Mouse (Mus musculus) midbrain, embryonic 13.5 days (tissue): ENCODE measurements around the gene Gm21987. TPM values are rescaled to one million over a fixed set of nuclear protein-coding genes. Genes with fewer than 3 reads are reported as not detected.

Experiments used
- ATAC-seq: fragments of 200-750 bp; cut with Nextera tagmentation; 2 replicates; pipeline ENCODE4 v1.8.0; 2017; ENCODE audit warnings: mild to moderate bottlenecking, moderate TSS enrichment, moderate library complexity
- H3K27ac ChIP-seq: fragments of 300-500 bp; sonication (generic); 2 replicates; pipeline ENCODE4 v1.5.1; 2015; ENCODE audit warnings: inconsistent platforms, mild to moderate bottlenecking, moderate library complexity
- H3K27me3 ChIP-seq: fragments of 300-500 bp; sonication (generic); 2 replicates; pipeline ENCODE4 v1.6.1; 2015; ENCODE audit warnings: mild to moderate bottlenecking, inconsistent platforms
- H3K36me3 ChIP-seq: fragments of 300-500 bp; sonication (generic); 2 replicates; pipeline ENCODE4 v1.6.1; 2015; ENCODE audit warnings: mild to moderate bottlenecking, inconsistent platforms
- H3K4me1 ChIP-seq: fragments of 300-500 bp; sonication (generic); replicated peaks from 2 replicates; pipeline ENCODE4 v1.6.1; 2015; ENCODE audit warnings: inconsistent platforms
- H3K4me2 ChIP-seq: fragments of 300-500 bp; sonication (generic); replicated peaks from 2 replicates; pipeline ENCODE4 v1.6.1; 2015; ENCODE audit warnings: moderate library complexity, mild to moderate bottlenecking, inconsistent platforms
- H3K4me3 ChIP-seq: fragments of 300-500 bp; sonication (generic); replicated peaks from 2 replicates; pipeline ENCODE4 v1.5.1; 2015; ENCODE audit warnings: mild to moderate bottlenecking, inconsistent platforms
- H3K9ac ChIP-seq: fragments of 300-500 bp; sonication (generic); replicated peaks from 2 replicates; pipeline ENCODE4 v1.6.1; 2015; ENCODE audit warnings: mild to moderate bottlenecking, inconsistent platforms
- H3K9me3 ChIP-seq: fragments of 300-500 bp; sonication (generic); 2 replicates; pipeline ENCODE4 v1.6.1; 2016; ENCODE audit warnings: mild to moderate bottlenecking, inconsistent platforms
- WGBS: fragments of 180-500 bp; shearing (Covaris S2); methylation state at CpG from one replicate; pipeline ENCODE4 v1.1.7; 2015; 5-methylcytosine and 5-hydroxymethylcytosine counted together
- polyA plus RNA-seq: library from polyadenylated mRNA; unstranded; fragments of >200 nt; fragmentation: Nextera tagmentation; extraction: Ambion mirVana; gene quantifications from 2 replicates; pipeline ENCODE4 v1.2.1, GENCODE M21; 2015

Gene Gm21987
- polyA plus RNA-seq, 1 experiment from 2014 or later: not detected

DNA sequence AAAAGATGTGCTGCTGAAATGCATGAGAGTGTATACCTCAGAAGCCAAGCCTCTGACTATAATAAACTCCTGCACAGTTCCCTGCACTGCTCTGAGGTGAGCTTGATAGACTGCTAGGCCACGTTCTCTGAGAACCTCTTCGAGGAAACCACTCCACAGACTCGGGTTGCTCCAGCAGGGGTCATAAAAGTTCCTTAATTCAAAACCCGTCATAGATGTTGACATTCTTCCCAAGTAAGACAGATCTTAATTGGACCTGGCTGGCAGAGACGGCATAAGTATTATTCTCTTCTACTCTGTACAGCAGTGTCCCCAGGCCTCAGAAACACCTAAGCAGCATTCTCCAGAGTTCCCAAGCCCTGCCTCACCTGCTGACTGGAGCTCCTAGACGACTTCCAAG is 4.1 kb downstream of the Gm21987 start:
- WGBS: 88% methylated on average over 6 of the region's 6 CpGs
- H3K9ac ChIP-seq: no peak overlapping the region
- H3K27me3 ChIP-seq: no peaks in the 10 kb centered on the region
- H3K9me3 ChIP-seq: no peaks in the 10 kb centered on the region
- peaks cover 25% of the 10 kb centered on the region for H3K36me3 ChIP-seq
- no peak for ATAC-seq
- no peak overlapping the region for H3K4me3 ChIP-seq
- peaks cover 10% of the 10 kb centered on the region for H3K4me1 ChIP-seq
- no peak overlapping the region for H3K4me2 ChIP-seq
- no peak overlapping the region for H3K27ac ChIP-seq

DNA sequence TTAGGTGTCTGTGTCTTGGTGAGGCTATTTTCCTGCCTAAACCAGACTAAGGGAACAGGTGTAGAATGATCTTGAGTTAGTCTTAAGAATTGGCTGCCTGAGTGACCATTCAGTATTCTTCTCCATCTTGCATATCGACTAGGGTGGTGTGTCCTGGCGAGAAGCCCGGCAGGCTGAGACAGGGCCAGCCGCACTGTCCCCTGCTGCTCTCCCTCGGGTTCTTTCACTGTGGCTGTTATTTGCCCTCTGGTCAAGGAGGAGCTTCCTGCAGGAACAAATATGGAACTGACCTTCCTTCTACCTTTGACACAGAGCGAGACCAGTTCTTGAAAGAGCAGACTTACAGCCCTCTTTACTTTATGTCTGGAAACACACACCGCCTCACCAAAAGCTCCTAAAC is 5.2 kb downstream of the Gm21987 start:
- Histone ChIP-seq H3K9ac (no peak overlapping the region), H3K4me3 (no peak overlapping the region), H3K27me3 (no peaks in the 10 kb centered on the region), H3K9me3 (no peaks in the 10 kb centered on the region), H3K4me2 (no peak overlapping the region), H3K36me3 (peaks cover 25% of the 10 kb centered on the region), H3K27ac (no peak overlapping the region), H3K4me1 (peaks cover 10% of the 10 kb centered on the region)
- 91% methylated on average over 7 of the region's 7 CpGs for WGBS
- no peak for ATAC-seq

DNA sequence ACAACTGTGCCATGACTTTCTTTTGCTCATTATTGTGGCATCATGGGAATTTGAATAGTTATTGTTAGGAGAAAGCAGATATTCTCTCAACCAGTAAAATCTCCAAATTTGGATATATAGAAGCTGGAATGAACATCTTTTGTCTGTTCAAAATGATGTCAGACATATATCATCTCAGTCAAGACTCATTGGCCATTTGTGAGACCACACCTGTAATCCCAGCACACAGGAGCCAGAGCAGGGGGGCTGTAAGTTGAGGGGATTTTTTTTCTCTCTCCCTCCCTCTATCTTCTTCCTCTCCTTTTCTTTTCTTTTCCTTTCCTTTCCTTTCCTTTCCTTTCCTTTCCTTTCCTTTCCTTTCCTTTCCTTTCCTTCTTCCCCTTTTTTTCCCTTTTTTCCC is 6.0 kb downstream of the Gm21987 start:
- Histone ChIP-seq H3K4me1 (peaks cover 5% of the 10 kb centered on the region), H3K9me3 (no peaks in the 10 kb centered on the region), H3K9ac (no peak overlapping the region), H3K27ac (no peak overlapping the region), H3K27me3 (no peaks in the 10 kb centered on the region), H3K4me2 (no peak overlapping the region), H3K36me3 (peaks cover 25% of the 10 kb centered on the region), H3K4me3 (no peak overlapping the region)
- ATAC-seq: no peak

DNA sequence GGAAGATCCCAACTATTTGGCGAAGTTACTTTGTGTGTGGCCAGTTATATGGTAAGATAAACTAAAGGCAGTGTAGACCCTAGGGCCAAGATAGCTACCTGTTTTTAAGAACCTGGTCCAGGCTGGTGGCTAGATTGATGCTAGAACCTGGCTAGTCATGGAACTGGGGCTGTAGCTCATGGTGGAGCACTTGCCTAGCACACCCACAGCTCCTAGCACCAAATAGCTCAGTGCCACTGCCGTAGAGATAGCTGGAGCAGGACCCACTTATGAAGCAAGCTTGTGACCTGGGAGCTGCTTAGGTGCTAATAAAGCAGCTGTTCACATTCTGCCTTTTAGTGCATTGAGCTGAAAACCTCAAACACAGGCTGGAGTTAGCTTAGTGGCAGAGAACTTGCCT is 6.8 kb downstream of the Gm21987 start:
- no peak overlapping the region for H3K4me3 ChIP-seq
- H3K9ac ChIP-seq: no peak overlapping the region
- no peaks in the 10 kb centered on the region for H3K9me3 ChIP-seq
- H3K27me3 ChIP-seq: no peaks in the 10 kb centered on the region
- no peak overlapping the region for H3K27ac ChIP-seq
- H3K36me3 ChIP-seq: peaks cover 27% of the 10 kb centered on the region
- no peak for ATAC-seq
- WGBS: 97% methylated on average over 2 of the region's 2 CpGs
- no peak overlapping the region for H3K4me2 ChIP-seq
- H3K4me1 ChIP-seq: no peaks in the 10 kb centered on the region

DNA sequence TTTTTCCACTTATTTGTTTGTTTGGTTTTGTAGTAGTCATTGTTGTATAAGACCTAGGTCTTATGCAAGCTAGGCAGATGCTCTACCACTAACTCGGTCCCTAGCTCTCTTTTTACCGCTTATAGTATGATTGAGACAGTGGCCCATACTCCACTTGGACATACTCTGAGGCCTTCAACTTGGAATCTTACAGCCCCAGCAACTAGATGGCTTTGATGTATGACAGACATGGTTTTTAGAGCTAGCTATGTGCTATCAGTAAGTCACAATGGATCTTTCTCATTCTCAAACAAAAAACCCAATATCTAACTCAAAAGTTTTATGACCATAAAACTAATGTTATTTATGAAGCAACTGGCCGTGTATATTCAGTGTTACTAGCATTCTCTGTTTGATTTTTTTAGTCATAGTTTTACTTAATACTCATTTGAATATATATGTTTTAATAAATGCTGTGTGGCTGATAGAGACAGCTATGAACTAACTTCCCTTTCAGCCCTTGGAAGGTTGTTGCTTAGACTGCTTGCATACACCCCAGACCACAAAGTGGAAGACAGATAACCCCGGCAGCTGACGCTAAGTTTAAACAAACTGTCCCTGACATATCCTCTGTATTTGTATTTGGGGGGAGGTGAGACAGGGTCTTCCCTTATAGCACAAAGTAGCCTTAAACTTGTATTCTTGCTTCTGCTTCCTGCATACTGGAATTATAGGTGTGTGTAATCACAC is 7.5 kb downstream of the Gm21987 start:
- ATAC-seq: no peak

DNA sequence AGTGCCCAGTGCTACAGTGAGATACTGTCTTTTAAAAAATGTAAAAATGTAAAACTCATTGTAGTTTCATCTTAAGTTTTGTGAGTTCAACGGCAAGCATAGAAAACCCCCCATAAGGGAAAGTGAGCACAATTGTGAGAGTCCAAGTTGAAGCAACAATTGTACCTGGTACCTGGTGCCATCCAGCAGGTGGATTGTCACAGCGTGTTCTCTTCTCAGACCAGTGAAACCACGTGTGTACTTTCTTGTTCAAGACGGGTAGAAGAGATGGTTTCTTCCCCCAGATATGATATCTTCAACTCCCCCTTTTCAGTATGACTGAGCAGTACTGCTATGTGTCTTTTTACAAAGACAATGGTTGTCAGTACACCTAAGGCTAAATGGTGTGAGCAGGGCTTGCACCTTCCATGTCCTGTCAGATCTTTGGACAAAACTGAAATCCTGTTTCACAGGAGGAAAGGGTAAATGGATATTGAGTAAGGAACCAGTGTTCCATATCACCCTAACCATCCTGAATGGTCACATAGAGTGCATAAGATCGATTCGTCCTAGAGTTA is 11.5 kb downstream of the Gm21987 start:
- WGBS: 91% methylated on average over 6 of the region's 6 CpGs
- Histone ChIP-seq H3K36me3 (0 out of 2 replicates have a peak, but pooled peaks cover 3% of the 10 kb centered on the region), H3K4me3 (no peak overlapping the region), H3K9ac (no peak overlapping the region), H3K4me2 (no peak overlapping the region), H3K9me3 (no peaks in the 10 kb centered on the region), H3K4me1 (peaks cover 4% of the 10 kb centered on the region; the same call in 1 of the 2 replicates), H3K27me3 (no peaks in the 10 kb centered on the region), H3K27ac (no peak overlapping the region)
- ATAC-seq: no peak

More for the DNA sequence above, 7.5 kb downstream of the Gm21987 start:
- H3K27me3 ChIP-seq: no peaks in the 10 kb centered on the region
- H3K36me3 ChIP-seq: peaks cover 27% of the 10 kb centered on the region
- no peak overlapping the region for H3K9ac ChIP-seq
- no peak overlapping the region for H3K27ac ChIP-seq
- H3K9me3 ChIP-seq: no peaks in the 10 kb centered on the region
- H3K4me2 ChIP-seq: no peak overlapping the region
- no peaks in the 10 kb centered on the region for H3K4me1 ChIP-seq
- 88% methylated on average over 5 of the region's 5 CpGs for WGBS
- H3K4me3 ChIP-seq: no peak overlapping the region

DNA sequence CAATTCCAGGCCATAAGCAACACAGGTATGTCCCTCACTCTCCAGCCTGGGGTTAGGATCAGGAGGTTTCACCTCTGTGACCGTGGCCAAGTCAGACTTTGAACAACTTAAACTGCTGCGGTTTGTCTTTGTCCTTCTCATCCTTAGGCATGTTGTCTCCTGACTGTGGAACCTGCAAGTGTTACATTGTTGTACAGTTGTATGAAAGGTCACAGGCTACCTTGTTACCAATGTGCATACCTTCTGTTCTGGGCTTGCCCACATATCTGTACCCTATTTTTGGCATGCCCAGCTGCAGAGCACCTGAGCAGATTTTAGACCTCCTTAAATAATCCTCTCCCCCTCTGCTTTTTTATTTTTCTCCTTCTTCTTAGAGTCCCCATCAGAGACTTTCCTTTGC is 12.4 kb downstream of the Gm21987 start:
- ATAC-seq: no peak
- no peaks in the 10 kb centered on the region for H3K9me3 ChIP-seq
- 0 out of 2 replicates have a peak, but pooled peaks cover 3% of the 10 kb centered on the region for H3K36me3 ChIP-seq
- H3K4me2 ChIP-seq: no peak overlapping the region
- H3K27me3 ChIP-seq: no peaks in the 10 kb centered on the region
- no peak overlapping the region for H3K27ac ChIP-seq
- 98% methylated on average over 2 of the region's 2 CpGs for WGBS
- H3K4me1 ChIP-seq: peaks cover 4% of the 10 kb centered on the region; the same call in 1 of the 2 replicates
- no peak overlapping the region for H3K9ac ChIP-seq
- H3K4me3 ChIP-seq: no peak overlapping the region

DNA sequence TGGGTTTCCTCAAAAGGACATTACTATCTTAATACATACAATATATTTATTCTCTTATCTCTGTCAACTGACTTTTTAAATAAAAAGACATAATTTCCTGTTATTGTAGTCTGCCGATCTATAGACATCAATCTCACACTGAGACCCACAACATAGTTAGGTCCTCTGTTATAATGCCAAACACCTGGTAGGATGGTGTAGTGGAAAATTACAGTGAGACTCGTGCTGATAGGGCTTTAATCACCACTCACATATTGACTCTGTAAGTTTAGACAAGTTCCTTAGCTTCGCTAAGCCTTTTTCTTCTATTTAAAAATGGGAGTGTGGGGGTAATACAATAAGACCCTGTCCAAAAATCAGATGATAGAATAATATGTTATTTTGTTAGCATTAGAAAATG is 13.0 kb downstream of the Gm21987 start:
- no peaks in the 10 kb centered on the region for H3K27me3 ChIP-seq
- H3K9ac ChIP-seq: no peak overlapping the region
- 0 out of 2 replicates have a peak, but pooled peaks cover 3% of the 10 kb centered on the region for H3K36me3 ChIP-seq
- H3K27ac ChIP-seq: no peak overlapping the region
- ATAC-seq: no peak
- 78% methylated on average over 3 of the region's 3 CpGs for WGBS
- H3K4me1 ChIP-seq: peaks cover 4% of the 10 kb centered on the region; the same call in 1 of the 2 replicates
- H3K4me2 ChIP-seq: no peak overlapping the region
- H3K4me3 ChIP-seq: no peak overlapping the region
- no peaks in the 10 kb centered on the region for H3K9me3 ChIP-seq

DNA sequence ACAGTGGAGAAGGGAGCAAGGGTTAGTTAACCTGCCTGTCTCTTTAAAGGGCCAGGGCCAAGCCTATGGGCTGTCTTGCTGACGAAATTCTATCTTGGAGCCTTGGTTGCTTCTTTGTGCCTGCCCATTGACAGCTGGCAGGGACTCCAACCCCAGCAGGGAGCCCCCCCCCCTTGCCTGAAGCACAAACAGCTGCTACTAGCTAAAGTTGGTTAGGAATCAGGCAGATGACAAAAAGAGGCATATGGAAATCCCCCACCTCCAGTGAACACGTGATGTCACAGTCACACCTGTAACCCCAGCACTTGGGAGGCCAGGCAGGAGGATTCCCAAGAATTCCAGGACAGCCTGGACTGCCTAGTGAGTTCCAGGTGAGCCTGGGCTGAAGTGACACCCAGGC is 13.5 kb downstream of the Gm21987 start:
- WGBS: 9% methylated on average over 2 of the region's 2 CpGs
- no peak for ATAC-seq
- H3K27me3 ChIP-seq: no peaks in the 10 kb centered on the region
- peaks cover 4% of the 10 kb centered on the region; the same call in 1 of the 2 replicates for H3K4me1 ChIP-seq
- no peak overlapping the region for H3K4me3 ChIP-seq
- no peak overlapping the region for H3K27ac ChIP-seq
- 0 out of 2 replicates have a peak, but pooled peaks cover 3% of the 10 kb centered on the region for H3K36me3 ChIP-seq
- H3K9me3 ChIP-seq: no peaks in the 10 kb centered on the region
- no peak overlapping the region for H3K9ac ChIP-seq
- no peak overlapping the region for H3K4me2 ChIP-seq

DNA sequence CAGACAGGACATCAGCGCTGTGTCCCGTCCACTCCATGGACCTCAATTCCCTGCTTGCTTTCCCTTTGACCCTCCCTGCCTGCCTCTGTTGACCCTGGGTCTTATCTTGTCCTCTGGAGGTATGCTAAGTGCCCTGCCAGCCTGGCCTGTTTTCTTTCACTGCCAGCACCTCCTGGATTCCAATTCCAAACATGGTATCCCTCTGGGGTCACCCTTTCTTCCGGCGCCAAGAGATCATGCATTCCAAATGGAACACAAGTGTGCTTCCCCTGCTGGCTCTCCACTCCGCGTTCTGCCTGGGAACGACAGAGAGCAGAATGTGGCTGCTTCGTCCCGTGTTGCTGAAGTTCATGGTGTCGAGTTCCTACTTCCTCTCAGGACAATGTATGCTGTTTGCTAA is 15.1 kb downstream of the Gm21987 start, which contains the start of gene Popdc2:
Gene Popdc2, plus strand, starts transcription at position 277 of the 400 bp plus-strand sequence.
- Histone ChIP-seq H3K9ac (no peak within 1 kb of the TSS), H3K9me3 (no peaks in the 10 kb centered on the region), H3K27ac (no peak within 1 kb of the TSS), H3K27me3 (no peaks in the 10 kb centered on the region), H3K4me3 (no peak within 1 kb of the TSS), H3K36me3 (0 out of 2 replicates have a peak, but pooled peaks cover 3% of the 10 kb centered on the region), H3K4me2 (no peak within 1 kb of the TSS), H3K4me1 (peaks cover 4% of the 10 kb centered on the region; the same call in 1 of the 2 replicates)
- ATAC-seq: no peak
- 74% methylated on average over 10 of the region's 10 CpGs for WGBS

DNA sequence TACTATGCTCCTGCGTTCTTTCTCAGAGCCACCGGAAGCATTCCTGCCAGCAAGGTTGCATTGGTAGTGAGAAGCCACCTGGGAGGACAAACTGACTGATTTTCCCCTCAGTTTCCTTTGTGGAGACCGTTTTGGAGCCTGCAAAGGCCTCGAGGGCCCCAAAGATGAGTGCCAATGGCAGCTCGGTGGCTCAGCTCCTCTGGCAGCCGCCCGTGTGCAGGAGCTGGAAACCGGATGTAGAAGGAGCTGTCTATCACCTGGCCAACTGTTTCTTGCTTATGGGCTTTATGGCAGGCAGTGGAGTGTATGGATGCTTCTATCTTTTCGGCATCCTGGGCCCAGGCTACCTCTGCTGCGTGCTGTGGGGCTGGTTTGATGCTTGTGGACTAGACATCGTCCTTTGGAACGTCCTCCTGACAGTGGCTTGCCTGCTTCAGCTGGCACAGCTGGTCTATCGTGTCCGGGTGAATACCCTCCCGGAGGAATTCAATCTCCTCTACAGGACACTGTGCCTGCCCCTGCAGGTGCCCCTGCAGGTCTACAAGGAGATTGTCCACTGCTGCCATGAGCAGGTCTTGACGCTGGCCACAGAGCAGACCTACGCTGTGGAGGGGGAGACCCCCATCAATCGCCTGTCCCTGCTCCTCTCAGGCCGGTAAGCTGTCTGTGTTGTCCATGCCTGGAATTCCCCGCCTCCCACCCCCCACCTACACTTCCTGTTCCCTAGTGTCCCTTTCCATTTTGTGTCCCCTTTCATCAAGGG is 15.8 kb downstream of the Gm21987 start:
- Histone ChIP-seq H3K4me3 (no peak overlapping the region), H3K9ac (no peak overlapping the region), H3K4me1 (peaks cover 4% of the 10 kb centered on the region; the same call in 1 of the 2 replicates), H3K27ac (no peak overlapping the region), H3K36me3 (0 out of 2 replicates have a peak, but pooled peaks cover 3% of the 10 kb centered on the region), H3K27me3 (no peaks in the 10 kb centered on the region), H3K9me3 (no peaks in the 10 kb centered on the region), H3K4me2 (no peak overlapping the region)
- WGBS: 88% methylated on average over 20 of the region's 20 CpGs
- no peak for ATAC-seq

DNA sequence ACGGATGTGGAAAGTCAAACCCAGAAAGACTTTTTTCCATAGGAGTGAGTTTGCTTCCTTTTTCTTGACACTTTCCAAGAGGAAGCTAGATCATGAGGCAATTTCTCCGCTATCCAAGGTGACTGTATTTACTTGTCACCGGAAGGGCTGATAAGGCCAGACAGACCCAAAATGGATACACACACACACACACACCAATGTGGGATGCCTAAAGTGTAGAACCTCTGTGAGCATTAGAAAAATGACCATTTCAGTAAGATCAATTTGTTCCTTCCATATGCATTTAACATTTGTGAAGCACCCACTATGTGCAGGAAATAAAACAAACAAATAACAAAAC is 16.4 kb downstream of the Gm21987 start:
- Histone ChIP-seq H3K9me3 (no peaks in the 10 kb centered on the region), H3K4me3 (no peak overlapping the region)
- WGBS: 88% methylated on average over 3 of the region's 3 CpGs

More for the DNA sequence above, 16.4 kb downstream of the Gm21987 start:
- Histone ChIP-seq H3K4me1 (peaks cover 4% of the 10 kb centered on the region; the same call in 1 of the 2 replicates), H3K36me3 (no peaks in the 10 kb centered on the region), H3K27ac (no peak overlapping the region), H3K27me3 (no peaks in the 10 kb centered on the region), H3K9ac (no peak overlapping the region), H3K4me2 (no peak overlapping the region)
- no peak for ATAC-seq
